Mouse (Mus musculus): ENCODE data around the gene Morn1. TPM values are rescaled to one million over a fixed set of nuclear protein-coding genes. Genes with fewer than 3 reads are reported as not detected.
A peak's percentile ranks its signal among the peaks of the same experiment; 100 is the strongest.

Morn1 gene
- total and polyA plus RNA-seq, 2 experiments from 2014 or later: 3.3 to 8.6 TPM

DNA sequence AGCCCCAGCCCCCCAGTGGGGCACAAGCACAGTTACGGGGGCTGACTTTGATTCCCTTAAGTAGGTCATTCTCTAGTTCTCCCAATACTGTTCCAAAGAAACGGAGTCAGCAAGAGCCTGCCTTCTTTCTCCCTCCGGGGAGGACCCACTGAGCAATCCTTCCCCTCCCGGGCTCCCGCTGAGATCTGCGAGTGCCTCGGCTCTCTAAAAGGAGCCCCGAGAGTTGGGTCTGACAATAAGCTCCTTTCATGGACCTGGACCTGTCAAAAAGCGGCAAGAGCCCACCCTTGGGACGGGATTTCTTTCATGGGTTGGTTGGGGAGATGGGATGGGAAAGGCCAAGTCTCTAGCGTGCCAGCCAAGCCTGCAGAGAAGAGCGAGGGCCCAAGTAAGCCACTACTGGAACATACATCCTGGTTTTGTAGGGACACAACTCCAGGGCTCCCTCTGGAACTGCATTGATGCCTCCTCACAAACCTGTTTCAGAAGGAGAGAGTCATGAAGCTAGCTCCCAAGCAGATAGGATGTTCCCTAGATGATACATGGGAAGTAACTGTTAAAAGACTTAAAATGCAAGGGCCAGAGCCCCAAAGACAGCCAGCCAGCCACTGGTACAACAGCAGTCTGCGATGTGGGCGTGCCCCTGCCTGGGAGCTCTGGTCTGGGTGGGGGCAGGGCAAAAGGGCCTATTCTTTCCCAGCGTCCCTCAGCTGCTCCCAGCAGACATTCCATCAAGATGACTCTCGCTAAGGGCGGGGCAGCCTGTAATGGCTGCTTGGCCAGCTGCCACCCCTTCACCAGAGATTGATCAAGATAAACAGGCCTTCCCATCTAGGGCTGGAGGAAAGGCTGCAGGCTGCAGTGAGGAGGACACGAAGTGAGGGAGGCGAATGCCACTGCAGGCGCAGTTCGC lies 86.8 kb downstream of the Morn1 start:
- no peak for TF ChIP-seq CTCF (IDR thresholded peaks at IDR 0.05)
- Histone ChIP-seq H3K9me3 (ENCODE audit: low read length) (no peaks in the 10 kb centered on the region), H3K27me3 (ENCODE audit: insufficient read depth, low read length) (no peaks in the 10 kb centered on the region), H3K4me1 (ENCODE audit: insufficient read depth, low read length) (peaks cover 45% of the 10 kb centered on the region), H3K9ac (replicated peaks; ENCODE audit: low read length, poor library complexity, severe bottlenecking) (peak overlapping the region; percentile 33; the same call in 1 of the 2 replicates), H3K36me3 (ENCODE audit: insufficient read depth, low read length) (no peaks in the 10 kb centered on the region), H3K4me3 (ENCODE audit: low read depth, low read length) (no peak overlapping the region), H3K27ac (ENCODE audit: low read depth, low read length) (peak overlapping the region; percentile 71), H3K4me2 (ENCODE audit: low read depth, low read length, poor library complexity, severe bottlenecking) (peak overlapping the region; percentile 33)
- WGBS: 11% methylated on average over 21 of the region's 21 CpGs
- ATAC-seq (ENCODE audit: low FRiP score) (peak; percentile 57), DNase-seq (ENCODE audit: low spot score) (peak; percentile 91)

DNA sequence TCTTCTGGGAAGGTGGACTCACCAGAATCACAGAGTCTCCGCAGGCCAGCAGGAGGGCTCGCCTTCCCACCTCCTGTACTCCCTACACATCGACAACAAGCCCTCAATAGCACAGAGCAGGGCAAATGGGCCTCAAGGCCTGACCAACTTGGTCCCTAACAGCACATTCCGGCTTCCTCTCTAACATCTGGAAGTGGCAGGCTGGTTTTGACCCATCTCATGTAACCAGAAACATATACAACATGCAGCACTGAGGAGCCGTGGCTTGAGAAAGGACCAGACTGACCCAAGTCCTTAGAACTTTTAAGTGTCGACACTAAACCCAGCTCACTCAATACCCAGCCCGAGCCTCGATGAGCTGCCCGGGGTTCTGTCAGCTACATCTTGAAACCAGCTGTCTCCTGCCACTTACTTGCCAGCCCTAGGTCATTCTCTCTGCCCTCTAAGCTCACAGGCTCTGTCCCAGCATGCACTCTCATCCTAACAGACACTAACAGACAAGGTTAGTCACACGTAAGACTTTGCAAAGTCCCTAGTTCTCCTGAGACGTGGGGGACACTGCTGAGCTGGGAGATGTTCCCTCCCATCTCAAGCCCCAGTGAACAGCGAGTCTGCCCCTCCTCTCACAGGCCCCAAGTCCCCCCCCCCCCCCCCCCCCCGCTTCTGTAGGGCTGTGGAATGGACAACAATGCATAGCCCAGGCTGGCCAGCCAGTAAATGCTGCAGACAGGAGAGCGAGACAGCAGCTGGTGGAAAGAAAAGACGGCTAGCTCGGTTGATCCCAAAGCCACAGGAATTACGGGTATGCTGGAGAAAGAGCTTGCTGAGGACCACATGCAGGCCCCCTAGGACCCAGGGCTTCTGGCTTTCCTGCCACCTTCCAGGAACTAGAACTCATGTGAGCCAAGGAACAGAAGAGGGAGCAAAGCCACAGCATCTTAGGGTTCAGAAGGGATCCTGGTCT lies 87.7 kb downstream of the Morn1 start:
- no peak for ATAC-seq (ENCODE audit: low FRiP score)

DNA sequence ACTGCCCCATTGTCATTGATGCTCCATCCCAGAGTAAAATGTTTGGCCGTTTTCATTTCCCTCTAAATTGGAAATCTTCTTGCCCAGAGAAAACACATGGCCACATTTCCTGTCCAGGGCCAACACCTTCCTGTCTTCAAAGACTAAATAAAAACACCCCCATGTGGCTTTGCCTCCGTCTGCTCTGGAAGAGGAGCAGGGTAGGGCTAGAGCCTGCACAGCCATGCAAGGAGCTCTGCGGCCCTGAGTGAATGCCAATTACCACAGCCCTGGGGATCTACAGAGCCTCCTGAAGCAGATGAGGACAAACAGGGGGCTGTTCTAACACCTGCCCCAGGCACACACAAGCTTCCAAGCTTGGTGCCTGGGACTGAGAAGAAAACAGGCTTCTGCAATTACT lies 89.8 kb downstream of the Morn1 start:
- H3K4me3 ChIP-seq (ENCODE audit: low read depth, low read length): no peak overlapping the region
- DNase-seq (ENCODE audit: low spot score) (no peak), ATAC-seq (ENCODE audit: low FRiP score) (no peak)
- no peak overlapping the region for H3K9ac ChIP-seq (replicated peaks; ENCODE audit: low read length, poor library complexity, severe bottlenecking)
- H3K4me1 ChIP-seq (ENCODE audit: insufficient read depth, low read length): peaks cover 56% of the 10 kb centered on the region
- H3K36me3 ChIP-seq (ENCODE audit: insufficient read depth, low read length): no peaks in the 10 kb centered on the region
- no peaks in the 10 kb centered on the region for H3K27me3 ChIP-seq (ENCODE audit: insufficient read depth, low read length)
- 51% methylated on average over 3 of the region's 3 CpGs for WGBS
- no peak overlapping the region for H3K4me2 ChIP-seq (ENCODE audit: low read depth, low read length, poor library complexity, severe bottlenecking)
- TF ChIP-seq CTCF (IDR thresholded peaks at IDR 0.05): no peak
- no peaks in the 10 kb centered on the region for H3K9me3 ChIP-seq (ENCODE audit: low read length)
- H3K27ac ChIP-seq (ENCODE audit: low read depth, low read length): no peak overlapping the region

More for the DNA sequence above, 87.7 kb downstream of the Morn1 start:
- no peak for DNase-seq (ENCODE audit: low spot score)
- peak overlapping the region; percentile 71 for H3K27ac ChIP-seq (ENCODE audit: low read depth, low read length)
- H3K4me2 ChIP-seq (ENCODE audit: low read depth, low read length, poor library complexity, severe bottlenecking): no peak overlapping the region; the same call in 1 of the 2 replicates
- H3K36me3 ChIP-seq (ENCODE audit: insufficient read depth, low read length): no peaks in the 10 kb centered on the region
- peaks cover 54% of the 10 kb centered on the region for H3K4me1 ChIP-seq (ENCODE audit: insufficient read depth, low read length)
- WGBS: 20% methylated on average over 17 of the region's 17 CpGs
- no peaks in the 10 kb centered on the region for H3K9me3 ChIP-seq (ENCODE audit: low read length)
- H3K27me3 ChIP-seq (ENCODE audit: insufficient read depth, low read length): no peaks in the 10 kb centered on the region
- H3K4me3 ChIP-seq (ENCODE audit: low read depth, low read length): no peak overlapping the region
- no peak for TF ChIP-seq CTCF (IDR thresholded peaks at IDR 0.05)
- H3K9ac ChIP-seq (replicated peaks; ENCODE audit: low read length, poor library complexity, severe bottlenecking): peak overlapping the region; percentile 33

DNA sequence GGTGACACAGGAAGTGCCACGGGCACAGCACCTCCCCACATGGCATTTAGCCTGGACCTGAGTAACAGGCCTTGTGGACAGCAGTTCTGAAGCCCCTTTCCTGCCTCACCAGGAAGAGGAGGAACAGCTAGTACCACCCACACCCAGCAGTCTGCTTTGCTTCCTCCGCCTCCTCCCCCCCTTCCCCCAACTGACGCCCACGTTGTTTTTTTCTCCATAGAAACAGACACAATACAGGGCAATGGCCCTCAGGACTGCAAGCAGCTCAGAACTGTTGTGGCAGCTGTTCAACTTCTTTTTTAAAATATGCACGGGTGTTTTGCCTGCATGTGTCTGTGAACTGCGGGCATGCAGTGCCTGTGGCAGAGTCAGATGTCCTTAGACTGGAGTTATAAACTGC lies 91.9 kb downstream of the Morn1 start:
- Histone ChIP-seq H3K4me1 (ENCODE audit: insufficient read depth, low read length) (peaks cover 36% of the 10 kb centered on the region), H3K36me3 (ENCODE audit: insufficient read depth, low read length) (no peaks in the 10 kb centered on the region), H3K9ac (replicated peaks; ENCODE audit: low read length, poor library complexity, severe bottlenecking) (no peak overlapping the region), H3K27ac (ENCODE audit: low read depth, low read length) (peak overlapping the region; percentile 73), H3K27me3 (ENCODE audit: insufficient read depth, low read length) (no peaks in the 10 kb centered on the region), H3K9me3 (ENCODE audit: low read length) (no peaks in the 10 kb centered on the region), H3K4me3 (ENCODE audit: low read depth, low read length) (no peak overlapping the region), H3K4me2 (ENCODE audit: low read depth, low read length, poor library complexity, severe bottlenecking) (peak overlapping the region; percentile 9; the same call in 1 of the 2 replicates)
- peak; percentile 64 for ATAC-seq (ENCODE audit: low FRiP score)
- DNase-seq (ENCODE audit: low spot score): peak; percentile 66
- 3% methylated on average over 6 of the region's 6 CpGs for WGBS
- no peak for TF ChIP-seq CTCF (IDR thresholded peaks at IDR 0.05)

DNA sequence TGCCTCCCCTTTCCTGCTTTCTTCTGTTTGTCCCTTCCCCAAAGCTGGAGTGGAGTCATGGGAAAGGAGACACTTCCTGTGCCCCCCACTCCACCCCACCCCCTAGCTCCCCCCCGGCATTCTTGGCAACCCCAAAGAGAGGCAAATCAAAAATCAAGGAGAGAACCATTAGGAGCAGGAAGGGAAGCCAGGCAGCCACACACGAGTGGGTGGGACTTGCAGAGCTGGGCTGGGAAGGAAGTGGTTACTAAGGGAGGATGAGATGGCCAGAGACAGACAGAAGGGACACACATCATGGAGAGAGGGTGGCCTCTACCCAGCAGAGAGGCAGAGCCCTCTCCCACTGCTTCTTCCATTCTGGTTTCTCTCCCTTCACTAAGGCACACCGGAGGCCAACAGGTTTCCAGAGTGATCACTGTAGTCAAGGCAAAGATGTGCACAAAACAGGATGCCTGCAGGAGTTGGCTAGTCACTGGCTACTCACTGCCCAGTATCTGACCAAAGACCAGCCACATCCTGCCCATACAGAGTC lies 92.7 kb downstream of the Morn1 start:
- H3K4me2 ChIP-seq (ENCODE audit: low read depth, low read length, poor library complexity, severe bottlenecking): no peak overlapping the region
- H3K4me3 ChIP-seq (ENCODE audit: low read depth, low read length): no peak overlapping the region
- ATAC-seq (ENCODE audit: low FRiP score) (no peak), DNase-seq (ENCODE audit: low spot score) (no peak)
- no peaks in the 10 kb centered on the region for H3K9me3 ChIP-seq (ENCODE audit: low read length)
- no peaks in the 10 kb centered on the region for H3K36me3 ChIP-seq (ENCODE audit: insufficient read depth, low read length)
- peaks cover 28% of the 10 kb centered on the region for H3K4me1 ChIP-seq (ENCODE audit: insufficient read depth, low read length)
- H3K27me3 ChIP-seq (ENCODE audit: insufficient read depth, low read length): no peaks in the 10 kb centered on the region
- TF ChIP-seq CTCF (IDR thresholded peaks at IDR 0.05): no peak
- 39% methylated on average over 3 of the region's 3 CpGs for WGBS
- H3K9ac ChIP-seq (replicated peaks; ENCODE audit: low read length, poor library complexity, severe bottlenecking): no peak overlapping the region
- peak overlapping the region; percentile 73 for H3K27ac ChIP-seq (ENCODE audit: low read depth, low read length)
